Comparison of ENCODE assay signal across 20 mouse cellular contexts in the genomic region with DNA sequence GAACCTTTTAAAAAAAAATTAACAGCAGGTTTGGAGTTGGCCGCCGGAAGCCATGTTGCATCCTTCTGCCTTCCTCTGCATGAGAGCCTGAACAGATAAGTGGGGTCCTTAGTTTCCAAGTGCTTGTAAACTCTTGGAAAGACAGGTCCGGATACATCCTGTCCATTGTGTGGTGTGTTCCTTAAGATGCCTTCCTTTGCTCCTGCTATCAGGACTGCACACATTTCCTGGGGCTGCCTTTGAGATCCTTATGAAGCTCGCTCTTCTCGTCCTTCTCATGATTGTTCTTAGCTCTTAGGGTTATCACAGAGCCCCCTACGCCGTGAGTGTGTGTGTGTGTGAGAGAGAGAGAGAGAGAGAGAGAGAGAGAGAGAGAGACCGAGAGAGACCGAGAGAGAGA. TPM values are rescaled to one million over a fixed set of nuclear protein-coding genes. Genes with fewer than 3 reads are reported as not detected.
A peak's percentile ranks its signal among the peaks of the same experiment; 100 is the strongest.
DNase-seq lines count a peak whose midpoint lies in the region; ATAC-seq and TF ChIP-seq lines count a peak whose summit lies in the region.
"Had no signal": no experiment of that assay in that cellular context is flagged by ENCODE, and none has a peak within 500 bp of the region (broad histone marks: within the 10 kb centered on the region; RNA-seq: fewer than 3 reads in every experiment).

No protein-coding gene starts in this region.

- DNase-seq in heart, postnatal 14 days = no peak
- peak; percentile 16 for DNase-seq in liver, adult 2 months (ENCODE audit: extremely low read depth, low read depth, low spot score)
- DNase-seq in liver = no peak
- DNase-seq in liver, embryonic 13.5 days = no peak
- DNase-seq in lung, postnatal 25 days (ENCODE audit: low spot score) = peak; percentile 49
- no peak for DNase-seq in spleen, adult 12 weeks (ENCODE audit: low spot score)
- no peak for DNase-seq in left cerebral cortex, adult 8-10 months (ENCODE audit: low spot score in 2 of 2)
- DNase-seq: adrenal gland, postnatal 14 days; cerebellum, adult 18-20 months; kidney, adult 8-10 months; layer of hippocampus, postnatal 36 days; right cerebral cortex, postnatal 14 days had no signal

- 0 out of 2 replicates have a peak, but pooled peaks cover 13% of the 10 kb centered on the region for H3K36me3 ChIP-seq in heart, embryonic 14.5 days (ENCODE audit: control insufficient read depth, insufficient read depth, low read length)
- H3K36me3 ChIP-seq in liver, adult 2 months (ENCODE audit: control insufficient read depth, insufficient read depth, low read length) = peaks cover 12% of the 10 kb centered on the region; the same call in 1 of the 2 replicates
- H3K36me3 ChIP-seq in liver, embryonic 13.5 days = peaks cover 47% of the 10 kb centered on the region

- no peak for TF ChIP-seq POLR2A in liver, adult 2 months (IDR thresholded peaks at IDR 0.05; ENCODE audit: extremely low read depth, insufficient read depth, low read length)

- H3K4me2 ChIP-seq in heart, embryonic 14.5 days (ENCODE audit: low read length) = no peak overlapping the region
- no peak overlapping the region for H3K4me2 ChIP-seq in liver, embryonic 13.5 days
- H3K4me2 ChIP-seq: embryonic facial prominence, embryonic 12.5 days; forebrain, embryonic 15.5 days; midbrain, embryonic 13.5 days had no signal

- no peak overlapping the region for H3K4me3 ChIP-seq in heart, embryonic 14.5 days (ENCODE audit: control insufficient read depth in 1 of 2, insufficient read depth in 1 of 2, low read depth in 1 of 2, low read length in 2 of 2)
- no peak overlapping the region for H3K4me3 ChIP-seq in liver, adult 2 months (ENCODE audit: insufficient read depth, low read depth, low read length)
- no peak overlapping the region for H3K4me3 ChIP-seq in liver, embryonic 13.5 days (replicated peaks)
- H3K4me3 ChIP-seq: embryonic facial prominence, embryonic 12.5 days; forebrain, embryonic 15.5 days; limb, embryonic 10.5 days; midbrain, embryonic 13.5 days had no signal

- no peaks in the 10 kb centered on the region for H3K79me2 ChIP-seq in liver, adult 2 months (ENCODE audit: control insufficient read depth, insufficient read depth, low read length)

- H3K9ac ChIP-seq in heart, embryonic 14.5 days (ENCODE audit: low read length) = no peak overlapping the region
- H3K9ac ChIP-seq in liver, adult 2 months (ENCODE audit: low read depth, low read length) = no peak overlapping the region
- no peak overlapping the region for H3K9ac ChIP-seq in liver, embryonic 13.5 days
- H3K9ac ChIP-seq: embryonic facial prominence, embryonic 12.5 days; forebrain, embryonic 15.5 days; midbrain, embryonic 13.5 days had no signal

- H3K27ac ChIP-seq in heart, embryonic 14.5 days (replicated peaks in 1 of 2; ENCODE audit: control insufficient read depth in 1 of 2, insufficient read depth in 1 of 2, low read depth in 2 of 2, low read length in 2 of 2) = peak overlapping the region; percentile 62 to 72
- peak overlapping the region; percentile 20 for H3K27ac ChIP-seq in liver, adult 2 months (replicated peaks; ENCODE audit: insufficient read depth, low read depth, low read length)
- peak overlapping the region; percentile 50; the same call in 1 of the 2 replicates for H3K27ac ChIP-seq in liver, embryonic 13.5 days
- H3K27ac ChIP-seq: embryonic facial prominence, embryonic 12.5 days; forebrain, embryonic 15.5 days; hindbrain, postnatal 0 days; limb, embryonic 10.5 days; midbrain, embryonic 13.5 days had no signal

- no peaks in the 10 kb centered on the region for H3K27me3 ChIP-seq in heart, embryonic 14.5 days (ENCODE audit: control insufficient read depth, insufficient read depth, low read length)
- no peaks in the 10 kb centered on the region for H3K27me3 ChIP-seq in liver, adult 2 months (ENCODE audit: control insufficient read depth, insufficient read depth, low read length)
- no peaks in the 10 kb centered on the region for H3K27me3 ChIP-seq in liver, embryonic 13.5 days
- H3K27me3 ChIP-seq: embryonic facial prominence, embryonic 12.5 days; forebrain, embryonic 15.5 days; midbrain, embryonic 13.5 days; Patski had no signal

- ATAC-seq in heart, embryonic 14.5 days (ENCODE audit: insufficient number of reproducible peaks, insufficient read depth, low FRiP score, low read depth) = peak; percentile 80
- ATAC-seq in liver, embryonic 13.5 days (ENCODE audit: low read depth) = peak; percentile 76
- ATAC-seq: activated CD4-positive, CD25-positive, alpha-beta regulatory T cell, adult 4 months; forebrain, embryonic 15.5 days; hindbrain, postnatal 0 days; midbrain, embryonic 13.5 days; Patski had no signal

- no peak for TF ChIP-seq CTCF in liver, adult 2 months (IDR thresholded peaks at IDR 0.05; ENCODE audit: low read depth, low read length)

- H3K9me3 ChIP-seq in heart, embryonic 14.5 days (ENCODE audit: control insufficient read depth, low read length) = no peaks in the 10 kb centered on the region
- no peaks in the 10 kb centered on the region for H3K9me3 ChIP-seq in liver, embryonic 13.5 days (replicated peaks)
- H3K9me3 ChIP-seq: embryonic facial prominence, embryonic 12.5 days; forebrain, embryonic 15.5 days; limb, embryonic 10.5 days; midbrain, embryonic 13.5 days had no signal

- 58% methylated on average over 8 of the region's 9 CpGs for WGBS in heart, embryonic 14.5 days
- WGBS in liver, adult 2 months = 74% methylated on average over 9 of the region's 9 CpGs
- 39% methylated on average over 9 of the region's 9 CpGs for WGBS in liver, embryonic 13.5 days (ENCODE audit: insufficient replicate concordance)

- peaks cover 15 to 25% of the 10 kb centered on the region in 2 experiments for H3K4me1 ChIP-seq in heart, embryonic 14.5 days (ENCODE audit: control insufficient read depth in 2 of 2, insufficient read depth in 2 of 2, low read length in 2 of 2)
- H3K4me1 ChIP-seq in liver, adult 2 months (ENCODE audit: control insufficient read depth, insufficient read depth, low read length) = 0 out of 2 replicates have a peak, but pooled peaks cover 4% of the 10 kb centered on the region
- peaks cover 19% of the 10 kb centered on the region for H3K4me1 ChIP-seq in liver, embryonic 13.5 days (replicated peaks)
- H3K4me1 ChIP-seq: limb, embryonic 10.5 days had no signal

- intact Hi-C loops in heart, postnatal 14 days (cut with DNase I) = no loop called here

RNA-seq across cellular contexts. Expression of gene Mtss1l, which starts 31.3 kb away (rescaled TPM):
- polyA plus RNA-seq in heart, embryonic 14.5 days (2014; fragmentation: Nextera tagmentation; extraction: Ambion mirVana) = 17.2 and 17.6 TPM in 2 replicates
- 10 to 100 TPM; 31.4 to 32.9 TPM for total RNA-seq in heart, postnatal 14 days (2021)
- 0.55 and 0.94 TPM in 2 replicates for total RNA-seq in liver, adult 2 months (2014; rRNA removed)
- polyA plus RNA-seq in liver, adult 2 months (2012; rRNA removed) = 2.5 and 3.7 TPM in 2 replicates
- 0.75 and 0.89 TPM in 2 replicates for polyA plus RNA-seq in liver, embryonic 13.5 days (2015; fragmentation: Nextera tagmentation; extraction: Ambion mirVana)
- total RNA-seq in left cerebral cortex, adult 8-10 months (2022) = 100 to 1,000 TPM; 206 to 236 (median 215) TPM

Comparison
In these comparisons a context has a peak if more than half of its experiments do, and no peak if none do; other contexts are left out.
1. DNase-seq: peak in liver, adult 2 months (single experiment) and lung, postnatal 25 days (single experiment); none in heart, postnatal 14 days (0 of 2), liver (single experiment), liver, embryonic 13.5 days (single experiment), spleen, adult 12 weeks (single experiment) and left cerebral cortex, adult 8-10 months (0 of 2).
2. RNA of gene Mtss1l, which starts 31.3 kb away (total RNA-seq): 206 to 236 TPM in left cerebral cortex, adult 8-10 months and 31.4 to 32.9 TPM in heart, postnatal 14 days; 0.55 to 0.94 TPM in liver, adult 2 months; every median in the first group is over 10 times any median in the second.
3. Peak in every context shown above with its lines, with median percentiles within 50 percentile points of each other: H3K27ac ChIP-seq.